Mouse (Mus musculus): ENCODE measurements at regions not wholly inside any gene's neighbourhood (a gene's known extent, or its start where the extent isn't known, plus 50 kb on each side); places are given as distances from the start of the nearest gene placed in this dataset.
A peak's percentile ranks its signal among the peaks of the same experiment; 100 is the strongest.

GRCm38 (mm10) chrX:5203101-5203500, 251.2 kb downstream of the Btbd35f27 start:
- DNase-seq (ENCODE audit: low spot score in 2 of 2): peak in 1 of 2 experiments; percentile 2

Measured in adrenal gland, adult 18-20 months (tissue).